Mouse (Mus musculus): Measurements from ENCODE around the gene Chrm4.

Chrm4 gene

DNA sequence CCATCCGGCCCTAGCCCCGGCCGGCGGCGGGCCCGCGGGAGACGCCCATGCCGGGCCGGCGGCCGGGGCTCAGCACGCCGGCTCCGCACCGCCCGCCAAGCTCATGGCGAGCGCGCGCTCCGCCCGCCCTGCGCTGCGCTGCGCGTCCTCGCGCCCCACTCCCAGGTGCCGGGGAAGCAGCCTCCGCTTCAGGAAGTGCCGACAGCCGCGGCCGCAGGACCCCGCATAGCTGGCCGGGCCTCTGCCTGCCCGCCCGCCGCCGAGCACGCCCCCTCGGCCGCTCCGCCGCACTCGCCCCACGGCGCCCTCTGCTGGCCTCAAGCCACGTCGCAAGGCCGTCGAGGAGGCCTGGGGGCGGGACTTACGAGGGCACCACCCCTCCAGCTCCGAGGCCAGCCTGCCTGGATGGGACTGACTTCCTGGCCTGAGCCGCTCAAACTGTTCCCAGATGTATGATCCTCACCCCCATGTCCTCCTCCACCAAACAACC is 36.4 kb downstream of the Chrm4 start:
- DNase-seq (ENCODE audit: low read depth, low spot score) = peak; percentile 75

DNA sequence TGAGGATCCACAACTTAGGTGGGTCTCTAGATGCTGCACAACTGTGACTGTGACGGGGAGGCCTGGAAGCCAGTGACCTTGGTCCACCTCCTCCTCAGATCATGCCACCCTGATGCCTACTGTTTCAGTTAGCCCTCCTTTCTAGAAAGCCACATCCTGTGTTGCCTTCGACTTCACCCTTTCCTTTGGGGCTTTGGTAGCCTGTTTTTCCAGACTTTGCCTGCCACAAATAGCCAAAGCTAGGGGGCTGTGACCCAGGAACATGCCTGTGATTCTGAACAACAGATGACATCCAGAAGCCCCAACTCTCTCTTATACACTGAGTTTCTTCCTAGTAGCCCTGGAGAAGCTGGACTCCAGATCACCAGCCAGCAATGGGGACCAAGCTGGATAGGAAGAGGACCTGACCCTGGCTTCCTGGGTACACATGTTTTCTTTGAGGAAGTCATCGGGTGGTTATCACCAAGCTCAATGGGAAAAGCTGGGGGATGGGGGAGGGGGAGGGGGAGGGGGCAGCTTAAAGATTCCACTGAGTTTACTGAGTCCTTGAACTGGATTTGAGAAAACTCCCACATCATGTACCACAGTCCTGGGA is 37.7 kb downstream of the Chrm4 start:
- no peak for DNase-seq (ENCODE audit: low read depth, low spot score)

DNA sequence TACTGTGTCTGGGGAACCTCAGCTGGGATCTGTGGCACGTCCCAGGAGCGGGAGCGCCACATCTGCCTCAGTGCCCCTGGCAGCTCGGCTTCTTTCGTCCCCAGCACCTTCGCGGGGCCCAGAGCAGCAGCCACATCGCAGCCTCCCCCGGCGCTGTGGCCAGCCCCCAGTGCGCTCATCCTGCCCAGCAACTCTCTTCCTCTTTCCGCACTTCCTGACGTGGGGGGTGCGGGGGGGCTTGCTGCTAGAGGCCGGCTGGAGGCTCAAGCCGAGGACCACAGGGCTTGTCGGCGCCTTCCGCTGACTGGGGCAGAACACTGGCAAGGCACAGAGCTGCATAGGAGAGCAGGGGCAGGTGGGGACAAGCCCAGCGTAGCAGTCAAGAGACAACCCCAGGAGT is 38.4 kb downstream of the Chrm4 start:
- DNase-seq (ENCODE audit: low read depth, low spot score) = no peak

DNA sequence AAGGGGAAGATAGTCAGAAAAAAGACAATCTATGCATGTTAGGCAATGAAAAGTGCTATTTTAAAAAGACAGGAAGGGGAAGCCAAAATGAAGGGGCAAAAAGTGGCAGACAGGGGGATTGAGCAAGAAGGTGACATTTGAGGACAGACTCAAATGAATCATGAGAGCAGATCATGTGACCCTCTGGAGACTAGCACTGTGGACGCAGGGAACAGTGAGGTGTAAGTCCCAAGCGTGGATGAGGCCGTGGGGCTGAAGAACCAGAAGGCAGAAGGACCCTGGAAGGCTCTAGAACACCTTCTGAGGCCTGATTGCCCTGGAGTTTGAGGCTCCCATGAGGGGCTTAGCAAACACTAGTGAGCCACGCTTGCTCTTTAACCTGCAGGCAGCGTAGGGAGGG is 39.3 kb downstream of the Chrm4 start:
- DNase-seq (ENCODE audit: low read depth, low spot score) = no peak

DNA sequence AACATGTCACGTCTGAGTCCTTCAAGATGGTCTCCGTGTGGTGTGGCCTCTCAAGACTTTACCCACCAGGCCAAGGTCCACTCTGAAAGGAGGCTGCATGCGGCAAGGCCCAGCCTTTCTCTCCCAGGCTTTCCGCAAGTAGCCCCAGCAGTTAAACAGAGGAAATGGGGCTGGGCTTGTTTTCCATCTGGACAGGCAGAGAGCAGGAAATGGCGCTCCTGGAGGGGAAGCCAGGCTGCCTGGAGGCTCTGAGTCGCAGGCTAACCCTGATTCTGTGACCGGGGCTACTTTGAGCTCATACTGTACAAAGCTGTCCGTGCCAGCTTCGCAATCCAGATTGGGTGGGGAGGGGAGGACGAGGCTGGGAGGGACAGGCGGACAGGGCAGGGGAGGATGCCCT is 40.9 kb downstream of the Chrm4 start:
- DNase-seq (ENCODE audit: low read depth, low spot score) = no peak

DNA sequence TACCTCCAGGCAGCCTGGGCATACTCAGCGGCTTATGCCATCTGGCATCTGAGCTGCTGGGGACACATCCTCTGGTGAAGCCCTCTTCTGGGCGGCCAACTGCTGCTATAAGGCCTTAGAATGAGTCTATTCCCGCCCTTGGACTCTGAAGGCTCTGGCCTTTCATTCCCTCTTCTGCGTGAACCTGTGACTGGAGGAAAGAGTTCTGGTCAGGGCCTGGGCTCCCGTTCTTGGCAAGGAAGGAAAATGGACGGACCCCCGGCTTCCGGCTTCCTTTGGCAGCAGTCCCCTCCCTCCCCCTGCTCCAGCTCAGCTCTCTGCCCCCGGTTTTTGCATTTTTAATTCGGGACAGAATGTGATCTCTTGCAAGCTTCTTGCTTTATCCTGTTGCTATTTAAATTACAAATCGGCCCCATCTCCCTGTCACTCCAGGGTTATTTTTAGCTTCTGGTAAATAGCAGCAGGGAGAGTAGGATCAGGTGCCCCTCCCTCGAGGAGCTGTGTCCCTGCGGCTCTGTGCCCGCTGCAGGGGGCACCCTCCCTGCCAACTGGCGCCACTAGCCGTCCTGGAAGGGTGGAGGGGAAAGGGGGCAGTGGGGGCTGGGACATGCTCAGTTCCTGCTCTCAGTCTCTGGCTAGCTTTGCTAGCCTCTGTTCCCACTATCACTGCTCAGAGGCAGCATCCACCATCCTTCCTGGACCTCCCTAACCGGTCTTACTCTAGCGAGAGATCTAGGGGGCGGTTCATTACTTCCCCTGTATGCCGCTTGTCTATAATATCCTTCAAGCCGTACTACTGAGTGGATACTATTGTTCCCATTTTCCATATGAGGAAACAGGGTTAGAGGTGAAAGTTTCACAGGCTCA is 44.4 kb downstream of the Chrm4 start:
- no peak for DNase-seq (ENCODE audit: low read depth, low spot score)

DNA sequence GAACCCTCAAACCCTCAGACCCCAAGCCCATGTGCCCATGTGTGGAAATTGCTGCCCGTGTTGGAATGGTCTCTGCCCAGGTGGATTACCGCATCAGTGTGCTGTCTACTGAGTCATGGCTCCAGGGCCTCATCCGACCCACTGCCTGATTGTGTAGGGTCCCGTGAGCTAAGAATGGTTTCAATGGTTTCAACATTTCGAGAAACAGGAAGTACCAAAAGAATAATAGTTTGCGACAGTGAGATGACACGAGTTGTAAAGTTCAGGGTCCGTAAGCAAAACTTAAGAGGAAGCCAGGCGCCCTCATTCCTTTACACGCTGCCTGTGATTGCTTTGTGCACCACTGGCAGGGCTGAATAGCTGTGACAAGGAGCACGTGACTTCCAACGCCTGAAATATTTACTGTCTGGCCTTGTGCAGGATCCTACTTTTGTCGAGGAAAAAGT is 45.1 kb downstream of the Chrm4 start:
- no peak for DNase-seq (ENCODE audit: low read depth, low spot score)

DNA sequence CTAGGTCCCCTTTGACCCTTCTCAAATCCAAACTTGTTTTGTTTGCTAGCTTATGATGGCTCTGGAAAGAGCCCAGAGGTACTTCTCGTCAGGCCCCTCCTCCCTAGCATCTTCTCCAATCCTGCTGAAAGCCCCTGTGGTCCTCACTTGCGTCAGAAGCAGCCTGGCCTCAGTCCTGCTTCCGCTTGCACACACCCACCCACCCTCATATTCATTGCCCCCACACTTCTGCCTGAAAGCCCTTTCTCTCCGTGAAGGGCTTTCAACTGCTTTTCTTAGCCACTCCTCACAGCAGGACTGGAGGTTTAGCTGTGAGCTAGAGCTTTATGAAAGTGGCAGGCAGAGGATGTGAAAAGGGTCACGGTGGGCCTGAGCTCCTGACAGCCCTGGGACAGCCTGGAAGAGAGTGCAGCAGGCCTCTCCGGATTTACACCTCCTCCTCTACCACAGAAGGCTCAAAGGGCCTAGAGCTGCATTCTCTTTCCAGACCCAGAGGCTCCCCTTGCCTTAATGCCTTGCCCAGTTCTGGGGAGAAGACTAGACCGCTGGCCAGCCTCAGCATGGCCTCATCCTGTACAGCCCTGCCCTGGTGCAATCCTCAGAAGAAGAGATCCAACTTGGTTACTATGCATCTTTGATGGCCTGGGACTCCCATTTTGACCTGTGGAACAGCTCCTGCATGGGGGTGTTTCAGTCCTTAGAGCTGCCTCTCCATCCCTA is 46.5 kb downstream of the Chrm4 start:
- DNase-seq (ENCODE audit: low read depth, low spot score) = no peak

DNA sequence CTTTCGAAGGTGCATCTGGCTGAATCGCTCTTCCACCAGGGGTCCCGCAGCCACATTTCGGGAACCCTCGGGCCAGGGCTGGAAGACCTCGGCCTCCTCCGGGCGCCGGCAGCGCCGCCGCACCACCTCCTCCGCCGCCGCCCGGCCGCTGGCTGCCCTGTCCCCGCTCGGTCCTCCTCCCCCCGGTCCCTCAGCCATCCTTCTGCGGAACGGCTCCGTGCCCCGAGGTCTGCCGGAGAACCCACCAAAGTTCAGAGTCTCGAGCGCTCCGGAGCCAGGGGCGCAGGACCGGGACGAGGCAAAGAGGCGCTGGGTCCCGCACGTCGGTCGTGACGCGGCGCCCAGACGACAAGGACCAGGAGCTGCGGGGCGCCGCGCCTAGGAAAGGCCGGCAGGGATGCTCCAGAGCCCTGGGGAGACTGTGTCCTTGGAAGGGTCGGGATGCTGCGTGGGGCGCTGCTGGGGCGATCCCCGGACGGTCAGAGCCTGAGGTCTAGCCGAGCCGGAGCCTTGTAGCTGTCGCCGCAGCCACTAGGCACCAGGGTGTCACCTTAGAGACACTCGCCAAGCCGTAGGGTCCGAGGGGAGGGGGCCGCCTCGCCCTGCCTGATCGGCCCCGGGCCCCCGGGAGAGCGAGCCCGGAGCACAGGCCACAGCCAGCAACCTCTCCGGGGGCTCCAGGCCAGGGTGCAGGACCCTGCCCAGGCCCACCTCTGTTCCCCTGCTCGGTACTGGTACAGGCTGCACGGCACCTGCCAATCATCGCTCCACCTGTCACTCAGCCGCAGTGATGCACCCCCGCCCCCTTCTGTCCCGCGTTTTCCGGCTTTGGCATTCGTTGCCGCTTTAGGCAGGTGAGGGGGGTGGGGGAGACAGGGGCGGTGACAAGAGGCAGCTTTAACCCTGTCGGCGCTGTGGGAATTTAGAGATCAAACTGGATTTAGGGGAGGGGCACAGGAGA is 48.8 kb downstream of the Chrm4 start, which contains the start of gene Dgkz:
Gene Dgkz (minus strand): TSS at position 284 of the 961 bp plus-strand sequence.
- DNase-seq (ENCODE audit: low read depth, low spot score) = no peak

DNA sequence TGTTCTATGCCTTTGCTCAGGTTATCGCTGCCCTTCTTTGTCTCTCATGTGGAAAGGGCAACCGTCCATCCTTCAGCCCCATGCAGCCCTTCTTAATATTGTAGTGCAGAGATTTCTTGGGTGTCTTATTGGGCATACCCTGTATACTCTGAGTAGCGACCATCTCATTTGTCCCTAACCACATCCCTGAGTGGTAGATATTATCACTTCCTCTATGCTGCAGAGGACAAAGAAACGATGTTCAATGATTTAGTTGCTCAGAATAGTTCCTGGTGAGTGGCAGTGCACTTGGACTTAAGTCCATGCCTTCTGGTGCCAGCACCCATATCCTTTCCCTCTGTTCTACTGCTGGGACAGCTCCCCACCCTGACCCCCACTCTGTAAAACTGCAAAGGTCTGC is 50.9 kb downstream of the Chrm4 start:
- DNase-seq (ENCODE audit: low read depth, low spot score) = no peak

Measured in WW6 (cell line).